Comparison of ENCODE assay signal across 10 mouse cellular contexts in the genomic region with DNA sequence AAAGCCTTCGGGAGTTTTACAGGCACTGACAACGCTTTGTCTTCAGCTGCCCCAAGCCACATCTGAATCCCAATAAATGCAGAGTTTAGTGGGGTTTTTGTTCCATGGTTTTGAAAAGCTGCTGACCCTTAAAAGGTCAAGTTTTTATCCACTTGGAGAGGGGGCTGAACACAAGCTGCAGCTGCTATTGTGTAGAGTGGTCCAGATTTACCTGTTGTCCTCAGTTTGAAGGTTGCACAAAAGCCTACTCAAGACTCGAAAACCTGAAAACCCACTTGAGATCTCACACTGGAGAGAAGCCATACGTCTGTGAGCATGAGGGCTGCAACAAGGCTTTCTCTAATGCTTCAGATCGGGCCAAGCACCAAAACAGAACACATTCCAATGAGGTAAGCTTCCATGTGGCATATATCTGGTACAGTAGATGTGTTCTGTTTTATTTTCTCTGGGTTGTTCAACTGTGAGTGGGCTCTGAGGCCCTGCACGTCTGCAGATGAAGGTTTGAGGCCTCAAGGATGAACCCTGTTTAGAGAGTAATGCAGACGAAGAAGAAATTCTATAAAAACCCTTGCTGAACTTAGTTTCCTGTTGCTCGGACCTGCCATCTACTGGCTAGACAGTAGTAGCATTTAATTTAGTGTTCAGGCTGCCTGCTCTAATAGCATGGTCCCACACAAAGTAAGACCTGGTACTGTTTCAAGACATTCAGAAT.
DNase-seq lines count a peak whose midpoint lies in the region; ATAC-seq and TF ChIP-seq lines count a peak whose summit lies in the region.
"Had no signal": no experiment of that assay in that cellular context is flagged by ENCODE, and none has a peak within 500 bp of the region (broad histone marks: within the 10 kb centered on the region; RNA-seq: fewer than 3 reads in every experiment).

No protein-coding gene starts in this region.

- DNase-seq in urinary bladder, postnatal 14 days (ENCODE audit: low spot score) = peak; percentile 19
- DNase-seq in urinary bladder, adult 2 months (ENCODE audit: low spot score) = no peak
- DNase-seq in embryo, embryonic 10 days (ENCODE audit: low spot score) = peak; percentile 72
- peak; percentile 46 for DNase-seq in heart, postnatal 4 days
- DNase-seq in layer of hippocampus, adult 2 months (ENCODE audit: low spot score in 2 of 2) = peak; percentile 45 to 56
- DNase-seq in lung, postnatal 10 days = peak; percentile 69
- DNase-seq in right cerebral cortex, postnatal 14 days = peak; percentile 25

- no peak overlapping the region for H3K4me3 ChIP-seq in layer of hippocampus, adult 2 months
- H3K4me3 ChIP-seq: erythroblast, embryonic 14.5 days; myocyte had no signal

- no peak overlapping the region for H3K27ac ChIP-seq in layer of hippocampus, adult 2 months

- no peak for ATAC-seq in erythroblast, adult 5-6 weeks (replicated peaks; ENCODE audit: low FRiP score, poor library complexity, severe bottlenecking)

- peak; percentile 92 for TF ChIP-seq CTCF in layer of hippocampus, adult 2 months (conservative IDR thresholded peaks at IDR 0.05)
